Mouse (Mus musculus): Measurements from ENCODE around the gene Ndrg3. TPM values are rescaled to one million over a fixed set of nuclear protein-coding genes. Genes with fewer than 3 reads are reported as not detected.
"Not testable (repeated sequence)": the region's sequence is repeated elsewhere in the genome, so short reads cannot be mapped to it uniquely, and the experiment has no call there.

Ndrg3 gene
- polyA plus RNA-seq, 1 experiment, result 46.5 TPM

GRCm38 (mm10) chr2:156937795-156938194, 54.1 kb downstream of the Ndrg3 start:
- no peak for DNase-seq (ENCODE audit: low read depth)

- DNase-seq (ENCODE audit: low read depth), result no peak
Observed at GRCm38 (mm10) chr2:156935005-156935404, 56.9 kb downstream of the Ndrg3 start.

DNA sequence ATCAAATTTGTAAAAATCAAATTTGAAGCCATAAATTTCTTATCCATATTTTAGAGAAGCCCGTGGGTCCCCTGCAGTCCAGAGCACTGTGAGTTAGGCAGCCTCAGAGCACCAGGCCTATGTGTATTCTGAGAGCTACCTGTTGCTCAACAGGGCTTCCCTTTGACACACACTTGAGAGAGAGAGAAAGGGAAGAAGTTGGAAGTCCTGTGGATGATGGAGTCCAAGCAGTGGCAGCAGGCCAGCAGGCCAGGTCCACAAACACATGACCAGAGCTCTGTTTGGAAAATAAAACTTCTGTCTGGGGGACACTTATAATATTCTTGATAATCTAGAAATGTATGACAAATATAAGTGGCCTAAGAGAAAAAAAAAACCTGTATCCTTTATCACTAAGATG, 58.4 kb downstream of the Ndrg3 start:
- DNase-seq (ENCODE audit: low read depth), result no peak

DNA sequence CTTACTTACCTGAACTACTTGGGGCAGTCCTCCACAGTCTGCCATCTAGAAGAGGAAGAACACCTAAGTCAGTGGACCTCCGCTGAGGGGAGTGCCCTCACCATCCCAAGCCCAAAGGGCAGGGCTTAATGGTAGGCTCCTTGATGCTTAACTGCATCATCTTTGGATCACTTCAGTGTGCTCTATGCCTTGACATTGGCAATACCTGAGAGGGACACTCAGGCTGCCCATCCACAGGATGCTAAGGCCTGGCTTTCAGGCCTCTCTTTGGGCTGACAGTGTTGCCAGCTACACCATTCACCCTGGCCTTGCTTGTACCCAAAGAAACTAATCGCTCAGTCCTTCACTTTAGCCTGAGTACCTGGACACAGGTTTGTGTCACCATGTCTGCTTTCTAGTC, 60.4 kb downstream of the Ndrg3 start:
- no peak for DNase-seq (ENCODE audit: low read depth)

DNA sequence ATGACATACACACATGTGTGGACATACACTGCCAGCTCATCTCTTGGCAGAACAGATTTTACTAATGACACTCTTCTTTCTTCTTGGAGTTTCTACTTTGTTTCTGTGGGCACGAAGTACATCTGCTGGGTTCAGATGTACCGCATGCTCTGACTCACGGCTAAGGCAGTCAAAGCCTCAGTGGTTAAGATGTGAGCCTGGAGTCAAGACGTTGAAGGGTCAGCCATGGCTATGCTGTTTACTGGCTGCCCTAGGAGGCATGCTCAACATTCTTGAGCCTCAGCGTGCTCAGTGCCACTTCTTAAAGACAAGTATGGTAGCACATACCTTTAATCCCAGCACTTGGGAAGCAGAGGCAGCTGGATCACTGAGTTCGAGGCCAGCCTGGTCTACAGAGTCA, 61.3 kb downstream of the Ndrg3 start:
- DNase-seq (ENCODE audit: low read depth), result no peak

- DNase-seq (ENCODE audit: low read depth), result no peak
Observed at GRCm38 (mm10) chr2:156929519-156930120, 62.2 kb downstream of the Ndrg3 start.

DNA sequence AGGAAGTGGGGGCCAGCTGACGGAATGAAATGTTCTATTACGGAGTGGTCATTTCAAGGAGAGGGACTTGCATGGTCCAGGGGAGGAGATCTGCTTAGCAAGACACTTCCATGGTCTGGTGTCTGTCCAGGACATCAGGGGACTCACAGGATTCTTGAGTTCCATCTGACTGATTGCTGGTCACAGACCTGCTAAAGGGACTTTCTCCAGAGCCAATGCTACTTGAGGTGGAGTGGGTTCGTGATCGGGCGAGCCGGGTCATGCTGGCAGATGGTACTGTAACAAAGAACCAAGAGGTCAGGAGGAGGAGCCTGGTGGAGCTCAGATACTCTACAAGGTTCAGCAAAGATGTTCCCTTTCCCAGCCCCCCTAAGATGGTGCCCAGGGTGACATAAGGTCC, 63.2 kb downstream of the Ndrg3 start:
- DNase-seq (ENCODE audit: low read depth), result no peak

DNA sequence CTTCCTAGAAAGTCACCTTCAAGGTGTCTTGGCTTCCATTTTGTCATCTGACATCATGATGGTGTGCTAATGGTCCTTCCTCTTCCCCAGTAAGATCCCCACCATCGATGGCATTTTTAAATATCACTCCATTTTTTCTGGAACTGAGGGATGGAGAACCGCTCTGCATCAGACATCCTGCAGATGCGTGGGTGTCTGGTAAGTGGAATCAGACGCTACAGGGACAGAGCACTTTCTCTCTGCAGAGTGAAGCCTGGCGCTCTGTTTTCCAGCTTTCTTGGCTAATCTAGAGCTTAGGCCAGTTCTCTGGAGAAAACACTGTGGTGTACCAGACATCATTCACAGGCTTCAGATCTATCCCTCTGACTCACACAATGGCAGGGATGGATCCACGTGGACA, 64.2 kb downstream of the Ndrg3 start:
- DNase-seq (ENCODE audit: low read depth), result no peak

DNA sequence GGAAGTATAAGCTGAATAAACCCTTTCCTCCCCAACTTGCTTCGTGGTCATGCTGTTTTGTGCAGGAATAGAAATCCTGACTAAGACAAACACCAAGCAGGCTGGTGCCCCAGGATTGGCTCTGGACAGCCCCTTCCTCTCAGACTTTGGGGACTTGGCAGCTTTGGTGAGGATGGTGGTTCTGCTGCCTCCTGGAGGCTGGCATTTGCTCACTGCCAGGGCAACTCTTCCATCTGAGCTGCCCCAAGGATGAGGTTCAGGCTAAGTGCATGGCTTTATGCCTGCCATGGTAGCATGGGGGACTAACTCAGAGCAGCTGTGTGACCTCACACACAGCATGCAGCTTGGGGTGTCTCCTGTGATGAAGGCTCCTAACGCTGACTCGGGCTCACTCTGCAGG, 66.2 kb downstream of the Ndrg3 start:
- DNase-seq (ENCODE audit: low read depth), result not testable (repeated sequence)

GRCm38 (mm10) chr2:156925075-156925474, 66.8 kb downstream of the Ndrg3 start:
- not testable (repeated sequence) for DNase-seq (ENCODE audit: low read depth)

- DNase-seq (ENCODE audit: low read depth), result no peak
Observed at GRCm38 (mm10) chr2:156924210-156924898, 67.5 kb downstream of the Ndrg3 start.

- no peak for DNase-seq (ENCODE audit: low read depth)
Observed at GRCm38 (mm10) chr2:156923057-156923456, 68.8 kb downstream of the Ndrg3 start.

- no peak for DNase-seq (ENCODE audit: low read depth)
Observed at GRCm38 (mm10) chr2:156919796-156920195, 72.1 kb downstream of the Ndrg3 start.

DNA sequence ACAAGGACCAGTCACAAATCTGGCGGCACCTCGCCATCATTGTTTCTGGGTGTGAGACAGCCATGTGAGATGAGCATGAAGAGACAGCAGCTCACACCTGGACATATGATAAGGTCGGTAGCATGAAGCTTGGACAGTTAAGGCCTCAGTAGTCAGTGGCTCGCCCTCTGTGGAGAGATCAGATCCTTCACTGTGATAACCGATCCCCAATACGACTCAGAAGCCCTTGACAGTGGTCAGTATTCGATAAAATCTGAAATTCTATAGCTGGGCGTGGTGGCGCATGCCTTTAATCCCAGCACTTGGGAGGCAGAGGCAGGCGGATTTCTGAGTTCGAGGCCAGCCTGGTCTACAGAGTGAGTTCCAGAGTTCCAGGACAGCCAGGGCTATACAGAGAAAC, 72.7 kb downstream of the Ndrg3 start:
- DNase-seq (ENCODE audit: low read depth), result not testable (repeated sequence)

DNA sequence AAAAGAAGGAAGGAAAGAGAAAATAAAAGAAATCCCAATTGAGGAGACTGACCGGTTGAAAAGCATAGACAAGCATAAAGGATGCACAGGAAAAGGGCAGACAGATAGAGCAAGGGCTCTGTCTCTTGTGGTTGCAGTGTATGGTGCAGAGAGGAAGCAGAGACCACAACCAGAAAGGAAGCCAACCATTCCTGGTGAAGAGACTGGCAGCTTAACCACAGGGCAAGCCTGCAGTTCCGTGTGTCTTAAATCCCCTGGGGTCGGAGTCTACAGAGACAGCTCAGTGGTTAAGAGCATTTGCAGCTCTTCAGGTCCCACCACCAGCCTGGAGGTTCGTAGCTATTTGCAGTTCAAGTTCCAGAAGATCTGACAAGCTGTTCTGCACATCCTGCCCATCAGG, 73.3 kb downstream of the Ndrg3 start:
- no peak for DNase-seq (ENCODE audit: low read depth)

DNA sequence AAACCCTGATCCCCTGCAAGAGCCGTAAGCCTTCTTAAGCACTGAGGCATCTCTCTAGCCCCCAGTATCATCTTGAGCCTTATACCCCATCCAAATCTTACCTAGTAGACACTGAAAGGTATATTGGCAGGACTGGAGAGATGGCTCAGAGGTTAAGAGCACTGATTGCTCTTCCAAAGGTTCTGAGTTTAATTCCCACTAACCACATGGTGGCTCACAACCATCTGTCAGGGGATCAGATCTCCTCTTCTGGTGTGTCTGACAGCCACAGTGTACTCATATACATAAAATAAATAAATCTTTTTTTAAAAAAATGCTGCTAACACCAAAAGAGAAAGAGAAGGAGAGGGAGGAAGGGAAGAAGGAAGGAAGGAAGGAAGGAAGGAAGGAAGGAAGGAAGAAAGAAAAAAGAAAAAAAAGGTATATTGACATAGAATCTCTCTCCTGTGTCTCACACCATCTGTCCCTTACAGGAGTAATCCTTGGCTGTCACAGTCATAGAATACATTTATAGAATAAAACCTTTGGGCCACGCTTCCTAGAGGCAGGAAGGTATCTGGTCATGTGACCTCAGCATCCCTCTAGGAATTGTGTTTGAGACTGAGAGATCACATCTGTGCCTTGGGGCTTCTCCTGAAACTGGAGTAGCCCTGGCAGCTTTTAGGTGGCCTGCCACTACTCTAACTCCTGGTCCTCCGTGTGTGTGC, 75.3 kb downstream of the Ndrg3 start:
- DNase-seq (ENCODE audit: low read depth), result no peak

GRCm38 (mm10) chr2:156915559-156915958, 76.3 kb downstream of the Ndrg3 start:
- DNase-seq (ENCODE audit: low read depth), result no peak

DNA sequence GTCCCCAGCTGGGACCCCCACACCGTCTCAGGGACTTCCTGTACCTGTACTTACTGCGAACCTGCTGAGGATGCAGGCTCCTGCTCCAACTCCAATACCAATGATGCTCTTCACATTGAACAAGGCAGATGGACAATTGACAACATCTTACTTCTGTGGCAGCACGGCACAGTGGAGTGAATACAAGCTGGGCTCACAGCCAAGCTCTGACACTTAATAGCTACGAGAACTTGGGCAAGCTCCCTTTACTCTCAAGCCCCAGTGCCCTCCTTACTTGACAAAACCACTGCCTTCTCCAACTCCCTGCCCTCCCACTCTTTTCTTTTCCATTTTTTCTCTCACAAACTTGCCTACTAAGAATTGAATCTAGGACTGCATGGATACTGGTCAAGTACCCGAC, 78.7 kb downstream of the Ndrg3 start:
- no peak for DNase-seq (ENCODE audit: low read depth)

- not testable (repeated sequence) for DNase-seq (ENCODE audit: low read depth)
Observed at GRCm38 (mm10) chr2:156905931-156906330, 85.9 kb downstream of the Ndrg3 start.

GRCm38 (mm10) chr2:156904976-156905717, 86.7 kb downstream of the Ndrg3 start:
- DNase-seq (ENCODE audit: low read depth), result no peak

- no peak for DNase-seq (ENCODE audit: low read depth)
Observed at GRCm38 (mm10) chr2:156903367-156903766, 88.5 kb downstream of the Ndrg3 start.

DNA sequence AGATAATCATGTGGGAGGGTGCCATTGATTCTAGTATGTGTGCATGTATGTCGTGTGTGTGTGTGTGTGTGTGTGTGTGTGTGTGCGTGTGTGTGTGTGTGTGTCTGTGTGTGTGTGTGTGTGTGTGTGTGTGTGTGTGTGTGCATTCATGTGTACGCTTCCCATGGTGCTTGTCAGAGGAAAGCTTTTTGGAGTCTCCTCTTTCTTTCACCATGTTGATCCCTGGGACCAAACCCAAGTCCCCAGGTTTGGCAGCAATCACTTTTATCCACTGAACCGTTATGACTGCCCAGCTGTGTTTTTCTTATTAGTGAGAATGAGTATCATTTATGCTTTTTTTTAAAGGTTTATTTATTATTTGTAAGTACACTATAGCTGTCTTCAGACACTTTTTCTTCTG, 89.4 kb downstream of the Ndrg3 start:
- not testable (repeated sequence) for DNase-seq (ENCODE audit: low read depth)

Data from gonadal fat pad, adult 2 months (tissue).